Mouse (Mus musculus): Measurements from ENCODE around the gene Slc23a3.

The Slc23a3 gene

GRCm38 (mm10) chr1:75138448-75138847, 4.8 kb upstream of the Slc23a3 start:
- DNase-seq, result no peak

GRCm38 (mm10) chr1:75136730-75137129, 3.0 kb upstream of the Slc23a3 start:
- no peak for DNase-seq

- DNase-seq, result no peak
Observed at GRCm38 (mm10) chr1:75136293-75136692, 2.6 kb upstream of the Slc23a3 start.

- DNase-seq, result no peak
Observed at GRCm38 (mm10) chr1:75128641-75129040, 5.0 kb downstream of the Slc23a3 start.

GRCm38 (mm10) chr1:75125418-75125817, 8.3 kb downstream of the Slc23a3 start:
- no peak for DNase-seq

- peak; percentile 96 to 98 for DNase-seq
Observed at GRCm38 (mm10) chr1:75124346-75125321, 9.1 kb downstream of the Slc23a3 start, which contains the start of gene Nhej1. TSS of gene Nhej1 (minus strand) at chr1:75125200.

- peak in 1 of 2 experiments; percentile 53 for DNase-seq
Observed at GRCm38 (mm10) chr1:75122211-75122610, 11.5 kb downstream of the Slc23a3 start.

Measured in kidney, postnatal 36 days (tissue).